Mouse (Mus musculus) bone marrow macrophage, adult 2 months (primary cell): ENCODE results near the gene Pigz. TPM values are rescaled to one million over a fixed set of nuclear protein-coding genes. Genes with fewer than 3 reads are reported as not detected.
"Not testable (repeated sequence)": the region's sequence is repeated elsewhere in the genome, so short reads cannot be mapped to it uniquely, and the experiment has no call there.

Experiments
- H3K27ac ChIP-seq: 2 replicates; pipeline ENCODE4 v1.5.1; 2012; ENCODE audit warnings: low read depth, low read length; ENCODE audit not compliant: insufficient read depth
- H3K4me1 ChIP-seq: 2 replicates; pipeline ENCODE4 v1.6.1; 2012; ENCODE audit warnings: low read length; ENCODE audit not compliant: control insufficient read depth, insufficient read depth
- H3K4me3 ChIP-seq: 2 replicates; pipeline ENCODE4 v1.5.1; 2012; ENCODE audit warnings: mild to moderate bottlenecking, low read length, moderate library complexity; ENCODE audit not compliant: insufficient read depth
- CTCF ChIP-seq: IDR thresholded peaks from 2 replicates; pipeline ENCODE4 v1.5.1; 2012; ENCODE audit warnings: low read depth, mild to moderate bottlenecking, low read length, moderate library complexity
- POLR2A ChIP-seq: IDR thresholded peaks from 2 replicates; pipeline ENCODE4 v1.6.1; 2012; ENCODE audit warnings: mild to moderate bottlenecking, low read depth, low read length, borderline replicate concordance
- polyA plus RNA-seq: library from polyadenylated mRNA; stranded (reverse); fragments of >200 nt; gene quantifications from 2 replicates; pipeline ENCODE4 v1.2.4, GENCODE M21; 2012; ENCODE audit not compliant: missing spikeins, insufficient read depth, insufficient read length

The Pigz gene
- polyA plus RNA-seq, 1 experiment = 12.2 TPM

DNA sequence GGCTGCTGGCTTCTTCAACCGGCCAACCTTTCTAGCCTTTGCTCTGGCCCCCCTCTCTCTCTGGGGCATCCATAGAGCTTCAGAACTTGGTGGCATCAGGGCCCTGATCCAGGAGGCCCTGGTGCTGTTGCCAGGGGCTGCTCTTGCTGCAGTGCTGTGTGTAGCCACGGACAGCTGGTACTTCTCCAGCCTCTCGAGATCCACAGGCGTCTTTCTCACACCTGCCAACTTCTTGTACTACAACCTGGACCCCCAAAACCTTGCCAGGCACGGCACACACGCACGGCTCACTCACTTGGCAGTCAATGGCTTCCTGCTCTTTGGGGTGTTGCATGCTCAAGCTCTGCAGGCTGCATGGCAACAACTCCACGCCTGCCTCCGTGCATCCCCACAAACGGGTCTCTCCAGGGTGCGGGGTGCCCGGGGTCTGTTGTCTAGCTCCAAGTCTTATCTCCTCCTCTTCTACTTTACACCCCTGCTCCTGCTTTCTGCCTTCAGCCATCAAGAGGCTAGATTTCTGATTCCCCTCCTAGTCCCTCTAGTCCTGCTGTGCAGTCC is 11.1 kb downstream of the Pigz start:
- no peak overlapping the region for H3K27ac ChIP-seq
- TF ChIP-seq CTCF = no peak
- TF ChIP-seq POLR2A = no peak
- H3K4me1 ChIP-seq = peaks cover 21% of the 10 kb centered on the region
- H3K4me3 ChIP-seq = no peak overlapping the region

- Histone ChIP-seq H3K27ac (no peak overlapping the region), H3K4me1 (peaks cover 23% of the 10 kb centered on the region), H3K4me3 (no peak overlapping the region)
- no peak for TF ChIP-seq POLR2A
- no peak for TF ChIP-seq CTCF
Measured at GRCm38 (mm10) chr16:31945372-31945771, 11.7 kb downstream of the Pigz start.

- H3K4me1 ChIP-seq = peaks cover 18% of the 10 kb centered on the region
- H3K4me3 ChIP-seq, H3K27ac ChIP-seq: not testable (repeated sequence)
Measured at GRCm38 (mm10) chr16:31945986-31946385, 12.3 kb downstream of the Pigz start.

DNA sequence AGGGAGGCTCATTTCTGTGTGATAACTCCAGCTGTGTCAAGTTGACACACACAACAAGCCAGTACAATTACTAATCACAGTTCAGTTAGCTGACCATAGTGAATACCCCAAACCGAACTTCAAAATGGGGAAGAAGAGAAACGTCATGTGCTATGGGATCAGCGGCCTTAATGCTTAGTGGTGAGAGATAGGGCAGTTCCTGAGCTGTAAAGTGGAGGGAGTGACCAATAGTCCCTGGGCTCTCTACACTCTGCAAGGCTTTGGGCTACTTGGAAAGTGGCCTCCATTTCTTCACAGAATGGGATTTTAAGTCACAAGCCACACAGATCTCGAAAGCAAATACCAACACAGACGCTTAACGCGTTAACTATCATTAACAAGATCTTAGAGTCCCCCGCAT is 13.7 kb downstream of the Pigz start:
- TF ChIP-seq CTCF (no peak), POLR2A (no peak)
- H3K4me1 ChIP-seq = peaks cover 18% of the 10 kb centered on the region
- peak overlapping the region; percentile 94 for H3K4me3 ChIP-seq
- H3K27ac ChIP-seq = peak overlapping the region; percentile 83

DNA sequence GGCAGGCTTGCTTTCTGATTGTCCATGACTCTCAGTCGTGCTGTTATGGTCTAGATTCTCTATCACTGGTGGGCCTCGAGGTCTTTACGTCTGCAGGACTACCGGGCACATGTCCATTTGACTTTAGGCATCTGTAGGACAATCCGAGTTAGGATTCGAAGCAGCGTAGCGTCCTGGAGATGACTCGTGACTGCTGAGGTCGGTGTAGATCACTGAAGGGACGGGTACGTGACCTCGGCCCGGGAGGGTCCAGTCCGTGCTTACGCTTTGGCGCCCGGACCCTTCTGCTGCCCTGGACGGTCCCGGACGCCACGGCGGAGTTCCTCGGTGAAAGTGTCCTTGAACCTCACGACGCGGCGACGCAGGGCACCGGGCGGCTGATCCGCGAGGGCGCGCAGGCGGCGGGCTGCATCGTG is 14.3 kb downstream of the Pigz start:
- TF ChIP-seq CTCF (no peak), POLR2A (no peak)
- Histone ChIP-seq H3K4me1 (peaks cover 18% of the 10 kb centered on the region), H3K4me3 (peak overlapping the region; percentile 94), H3K27ac (peak overlapping the region; percentile 83)

DNA sequence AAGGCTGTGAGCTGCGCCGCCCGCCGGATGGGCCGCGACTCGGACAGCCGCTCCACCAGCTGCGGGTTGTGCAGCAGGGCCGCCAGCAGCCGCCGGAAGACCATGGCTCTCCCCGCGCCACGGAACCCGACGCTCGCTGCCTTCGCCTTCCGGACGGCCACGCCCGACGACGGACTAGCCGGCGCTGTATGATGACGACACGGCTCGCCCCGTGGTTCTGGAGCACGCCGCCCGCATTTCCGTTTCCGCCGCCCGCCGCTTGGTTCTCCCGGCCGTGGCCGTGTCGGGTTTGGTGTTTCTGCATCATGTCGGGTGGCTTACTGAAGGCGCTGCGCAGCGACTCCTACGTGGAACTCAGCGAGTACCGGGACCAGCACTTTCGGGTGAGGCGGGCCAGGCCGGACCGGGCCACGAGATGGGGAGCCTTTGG is 14.7 kb downstream of the Pigz start, which contains the start of the genes 0610012G03Rik and Ncbp2:
0610012G03Rik (minus strand) TSS at position 150 of the 430 bp plus-strand sequence.
Ncbp2 (plus strand) TSS at position 169 of the 430 bp plus-strand sequence.
- Histone ChIP-seq H3K4me1 (peaks cover 16% of the 10 kb centered on the region), H3K4me3 (peak within 1 kb of the TSS; percentile 94), H3K27ac (peak within 1 kb of the TSS; percentile 83)
- TF ChIP-seq POLR2A (0 out of 2 replicates have a peak, but pooled peaks have one; percentile 15), CTCF (no peak)

GRCm38 (mm10) chr16:31963224-31963623 is 29.6 kb downstream of the Pigz start:
- TF ChIP-seq CTCF (no peak), POLR2A (no peak)
- Histone ChIP-seq H3K4me1 (no peaks in the 10 kb centered on the region), H3K27ac (no peak overlapping the region), H3K4me3 (no peak overlapping the region)

- H3K4me3 ChIP-seq = no peak overlapping the region
Measured at GRCm38 (mm10) chr16:31975258-31975657, 41.6 kb downstream of the Pigz start.

DNA sequence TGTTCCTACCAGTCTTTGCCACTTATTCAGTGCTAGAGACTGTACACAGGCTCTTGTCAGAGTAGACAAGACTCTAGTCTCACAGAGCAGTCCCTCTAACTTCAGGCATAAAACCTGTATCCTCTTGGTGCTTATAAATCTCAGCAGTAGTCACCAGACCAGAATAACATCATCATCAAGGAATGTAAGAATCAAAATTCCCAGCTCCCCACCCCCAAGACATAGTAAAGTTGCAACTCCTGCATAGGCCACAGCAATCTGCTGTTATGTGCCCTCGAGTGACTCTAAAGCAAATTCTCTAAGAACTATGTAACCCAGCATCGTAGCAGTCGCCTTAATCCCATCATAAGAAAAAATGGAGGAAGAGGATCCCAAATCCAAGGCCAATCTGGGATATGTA is 45.9 kb downstream of the Pigz start:
- Histone ChIP-seq H3K4me3 (no peak overlapping the region), H3K4me1 (no peaks in the 10 kb centered on the region), H3K27ac (no peak overlapping the region)
- TF ChIP-seq CTCF (no peak), POLR2A (no peak)

More at GRCm38 (mm10) chr16:31975258-31975657, 41.6 kb downstream of the Pigz start:
- H3K27ac ChIP-seq = no peak overlapping the region
- no peaks in the 10 kb centered on the region for H3K4me1 ChIP-seq
- TF ChIP-seq CTCF (no peak), POLR2A (no peak)

- H3K4me1 ChIP-seq = no peaks in the 10 kb centered on the region
- no peak overlapping the region for H3K4me3 ChIP-seq
- H3K27ac ChIP-seq = no peak overlapping the region
- TF ChIP-seq CTCF (no peak; the same call in 1 of the 2 replicates), POLR2A (no peak)
Measured at GRCm38 (mm10) chr16:31980946-31981345, 47.3 kb downstream of the Pigz start.

DNA sequence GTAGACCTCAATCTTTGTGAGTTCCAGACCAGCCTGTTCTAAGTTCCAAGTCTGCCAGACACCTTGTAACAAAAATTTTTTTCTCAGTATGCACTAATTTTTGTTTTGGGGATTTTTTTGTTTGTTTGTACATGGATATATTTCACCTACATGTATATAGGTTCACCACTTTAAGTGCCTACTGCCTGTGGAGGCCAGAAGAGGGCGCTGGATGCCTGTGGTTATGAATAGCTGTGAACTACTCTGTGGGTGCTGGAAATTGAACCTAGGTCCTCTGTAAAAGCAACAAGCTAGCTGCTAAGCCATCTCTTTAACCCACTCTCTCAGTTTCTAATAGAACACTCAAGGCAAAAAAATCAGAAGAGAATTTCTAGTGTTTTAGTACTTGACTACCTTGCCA is 58.4 kb downstream of the Pigz start:
- no peak overlapping the region for H3K4me3 ChIP-seq
- H3K27ac ChIP-seq = no peak overlapping the region
- peaks cover under 1% of the 10 kb centered on the region; the same call in 1 of the 2 replicates for H3K4me1 ChIP-seq
- no peak for TF ChIP-seq CTCF
- TF ChIP-seq POLR2A = no peak
